Mouse (Mus musculus) embryonic facial prominence, embryonic 11.5 days (tissue): ENCODE data around the gene Capn5. TPM values are rescaled to one million over a fixed set of nuclear protein-coding genes. Genes with fewer than 3 reads are reported as not detected.
"Not testable (repeated sequence)": the region's sequence is repeated elsewhere in the genome, so short reads cannot be mapped to it uniquely, and the experiment has no call there.

Experiments used
- ATAC-seq: fragments of 200-750 bp; cut with Nextera tagmentation; replicated peaks from 2 replicates; pipeline ENCODE4 v1.8.0; 2017; ENCODE audit warnings: low read depth; ENCODE audit not compliant: insufficient number of reproducible peaks, low FRiP score, low TSS enrichment
- DNase-seq: peaks from one replicate; pipeline ENCODE4 v3.0.0-alpha.2; 2015; ENCODE audit warnings: low spot score
- H3K27ac ChIP-seq: fragments of 300-500 bp; sonication (generic); replicated peaks from 2 replicates; pipeline ENCODE4 v1.5.1; 2014; ENCODE audit warnings: mild to moderate bottlenecking, low read depth, low read length, control low read depth
- H3K27me3 ChIP-seq: fragments of 300-500 bp; sonication (generic); 2 replicates; pipeline ENCODE4 v1.6.1; 2014; ENCODE audit warnings: mild to moderate bottlenecking, low read length, moderate library complexity, mixed read lengths; ENCODE audit not compliant: control insufficient read depth, insufficient read depth
- H3K36me3 ChIP-seq: fragments of 300-500 bp; sonication (generic); replicated peaks from 2 replicates; pipeline ENCODE4 v1.6.1; 2014; ENCODE audit warnings: low read depth, mild to moderate bottlenecking, low read length, moderate library complexity, mixed read lengths; ENCODE audit not compliant: control insufficient read depth, insufficient read depth
- H3K4me1 ChIP-seq: fragments of 300-500 bp; sonication (generic); 2 replicates; pipeline ENCODE4 v1.6.1; 2014; ENCODE audit warnings: low read length, mixed read lengths; ENCODE audit not compliant: control insufficient read depth, insufficient read depth
- H3K4me2 ChIP-seq: fragments of 300-500 bp; sonication (generic); 2 replicates; pipeline ENCODE4 v1.6.1; 2014; ENCODE audit warnings: low read depth, mild to moderate bottlenecking, control low read depth, low read length, moderate library complexity
- H3K4me3 ChIP-seq: fragments of 300-500 bp; sonication (generic); 2 replicates; pipeline ENCODE4 v1.5.1; 2014; ENCODE audit warnings: low read depth, low read length, control low read depth
- H3K9ac ChIP-seq: fragments of 300-500 bp; sonication (generic); replicated peaks from 2 replicates; pipeline ENCODE4 v1.6.1; 2014; ENCODE audit warnings: mild to moderate bottlenecking, control low read depth, low read length
- H3K9me3 ChIP-seq: fragments of 300-500 bp; sonication (generic); replicated peaks from 2 replicates; pipeline ENCODE4 v1.6.1; 2016; ENCODE audit warnings: mild to moderate bottlenecking, low read length, inconsistent platforms, mixed read lengths; ENCODE audit not compliant: control insufficient read depth
- WGBS: fragments of 180-500 bp; shearing (Covaris S2); extraction: QIAGEN DNeasy Blood & Tissue Kit; methylation state at CpG from one replicate; pipeline ENCODE4 v1.1.7; 2014; 5-methylcytosine and 5-hydroxymethylcytosine counted together
- polyA plus RNA-seq: library from polyadenylated mRNA; unstranded; fragments of >200 nt; fragmentation: Nextera tagmentation; extraction: Ambion mirVana; gene quantifications from 2 replicates; pipeline ENCODE4 v1.2.1, GENCODE M21; 2014

Capn5 gene
- polyA plus RNA-seq, 1 experiment from 2014 or later = 2.6 TPM

DNA sequence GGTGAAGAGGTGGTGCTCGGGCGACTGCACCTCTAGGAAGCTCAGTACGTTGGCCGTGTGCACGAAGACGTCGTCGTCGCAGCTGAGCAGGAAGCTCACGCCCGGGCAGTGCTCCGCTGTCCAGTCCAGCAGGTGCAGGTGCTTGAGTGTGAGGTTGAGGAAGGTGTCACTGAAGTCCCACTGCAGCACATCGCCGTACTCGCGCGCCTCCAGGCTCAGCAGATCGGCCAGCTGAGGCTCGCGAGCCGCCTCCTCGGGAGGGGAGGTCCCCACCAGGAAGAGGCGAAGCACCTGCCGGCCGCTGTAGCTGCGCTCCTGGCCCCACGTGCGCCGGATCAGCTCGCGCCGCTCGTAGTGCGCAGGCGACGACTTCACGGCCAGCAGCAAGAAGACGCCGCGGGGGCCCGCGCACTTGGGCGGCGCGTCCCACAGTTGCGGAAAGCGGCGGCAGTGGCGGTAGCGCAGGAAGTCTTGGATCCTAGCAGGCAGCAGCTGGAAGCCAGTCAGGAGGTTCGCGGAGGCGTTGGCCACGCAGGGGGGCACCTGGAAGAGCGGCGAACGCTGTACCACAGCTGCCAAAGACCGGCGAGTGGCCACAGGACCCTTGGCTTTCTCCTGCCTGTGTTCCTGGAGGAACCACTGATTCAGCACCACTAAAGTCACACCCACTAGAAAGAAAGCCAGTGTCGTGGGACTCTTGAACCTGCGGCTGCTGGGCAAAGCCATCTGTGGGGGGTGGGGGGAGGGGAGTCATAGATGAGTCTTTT, 16.1 kb upstream of the Capn5 start:
- ATAC-seq (0 out of 2 replicates have a peak, but pooled peaks have one; percentile 31), DNase-seq (peak; percentile 41)
- peaks cover 7% of the 10 kb centered on the region for H3K4me1 ChIP-seq
- peaks cover 34% of the 10 kb centered on the region for H3K27me3 ChIP-seq
- peak overlapping the region; percentile 60 for H3K4me2 ChIP-seq
- peak overlapping the region; percentile 34 for H3K4me3 ChIP-seq
- H3K9ac ChIP-seq = peak overlapping the region; percentile 22; the same call in 1 of the 2 replicates
- no peaks in the 10 kb centered on the region for H3K9me3 ChIP-seq
- no peaks in the 10 kb centered on the region for H3K36me3 ChIP-seq
- WGBS = 3% methylated on average over 60 of the region's 61 CpGs
- H3K27ac ChIP-seq = no peak overlapping the region

GRCm38 (mm10) chr7:98193515-98194025, 15.5 kb upstream of the Capn5 start:
- ATAC-seq = peak; percentile 61; the same call in 1 of the 2 replicates
- H3K4me3 ChIP-seq = peak overlapping the region; percentile 34
- no peaks in the 10 kb centered on the region for H3K9me3 ChIP-seq
- no peaks in the 10 kb centered on the region for H3K36me3 ChIP-seq
- 8% methylated on average over 36 of the region's 36 CpGs for WGBS
- peaks cover 34% of the 10 kb centered on the region for H3K27me3 ChIP-seq
- H3K4me2 ChIP-seq = peak overlapping the region; percentile 60
- H3K4me1 ChIP-seq = peaks cover 7% of the 10 kb centered on the region
- H3K9ac ChIP-seq = no peak overlapping the region
- no peak overlapping the region for H3K27ac ChIP-seq
- peak; percentile 26 for DNase-seq

- Histone ChIP-seq H3K9ac (no peak overlapping the region), H3K4me2 (no peak overlapping the region), H3K36me3 (no peaks in the 10 kb centered on the region), H3K27me3 (peaks cover 34% of the 10 kb centered on the region), H3K4me1 (peaks cover 7% of the 10 kb centered on the region), H3K27ac (no peak overlapping the region), H3K9me3 (no peaks in the 10 kb centered on the region), H3K4me3 (no peak overlapping the region)
- DNase-seq (no peak), ATAC-seq (no peak)
- WGBS = 57% methylated on average over 17 of the region's 17 CpGs
Measured at GRCm38 (mm10) chr7:98191571-98192250, 13.6 kb upstream of the Capn5 start.

DNA sequence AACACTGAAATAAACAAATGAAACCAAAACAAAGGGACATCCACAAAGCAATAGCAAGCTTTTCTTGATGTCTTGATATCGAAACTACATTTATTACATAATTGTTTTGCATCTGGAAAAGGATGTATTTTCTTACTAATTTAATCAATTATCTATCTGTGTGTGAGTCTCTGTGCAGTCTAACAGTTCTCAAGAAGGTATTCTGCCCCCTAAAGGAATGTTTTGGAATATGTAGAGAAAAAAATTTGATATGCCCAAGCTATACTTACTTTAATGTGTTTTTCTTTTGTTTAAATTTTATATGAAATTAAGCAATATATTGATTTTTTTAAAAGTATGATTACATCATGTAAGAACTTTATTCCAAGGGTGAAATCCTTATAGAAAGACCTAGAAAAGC, 12.5 kb upstream of the Capn5 start:
- Histone ChIP-seq H3K4me1 (peaks cover 7% of the 10 kb centered on the region), H3K4me3 (no peak overlapping the region), H3K9ac (no peak overlapping the region), H3K36me3 (no peaks in the 10 kb centered on the region), H3K27ac (no peak overlapping the region), H3K27me3 (peaks cover 30% of the 10 kb centered on the region), H3K9me3 (no peaks in the 10 kb centered on the region), H3K4me2 (no peak overlapping the region)
- no peak for DNase-seq
- 84% methylated on average over 1 of the region's 1 CpGs for WGBS
- ATAC-seq = no peak

- Histone ChIP-seq H3K9me3 (no peaks in the 10 kb centered on the region), H3K27me3 (peaks cover 23% of the 10 kb centered on the region), H3K27ac (no peak overlapping the region), H3K4me2 (no peak overlapping the region), H3K9ac (no peak overlapping the region), H3K4me3 (no peak overlapping the region), H3K4me1 (peaks cover 7% of the 10 kb centered on the region), H3K36me3 (no peaks in the 10 kb centered on the region)
- DNase-seq = no peak
- no peak for ATAC-seq
- WGBS = 42% methylated on average over 3 of the region's 3 CpGs
Measured at GRCm38 (mm10) chr7:98189745-98190144, 11.7 kb upstream of the Capn5 start.

GRCm38 (mm10) chr7:98188680-98189079, 10.6 kb upstream of the Capn5 start:
- 83% methylated on average over 2 of the region's 2 CpGs for WGBS
- DNase-seq (no peak), ATAC-seq (no peak)
- Histone ChIP-seq H3K27ac (no peak overlapping the region), H3K9ac (no peak overlapping the region), H3K36me3 (no peaks in the 10 kb centered on the region), H3K9me3 (no peaks in the 10 kb centered on the region), H3K4me2 (no peak overlapping the region), H3K4me1 (no peaks in the 10 kb centered on the region), H3K27me3 (peaks cover 12% of the 10 kb centered on the region), H3K4me3 (no peak overlapping the region)

- H3K27me3 ChIP-seq = peaks cover 8% of the 10 kb centered on the region
- H3K9me3 ChIP-seq = no peaks in the 10 kb centered on the region
- WGBS = 94% methylated on average over 2 of the region's 2 CpGs
- no peak overlapping the region for H3K27ac ChIP-seq
- no peak overlapping the region for H3K4me3 ChIP-seq
- no peaks in the 10 kb centered on the region for H3K4me1 ChIP-seq
- H3K4me2 ChIP-seq = no peak overlapping the region
- no peak overlapping the region for H3K9ac ChIP-seq
- no peak for ATAC-seq
- H3K36me3 ChIP-seq = no peaks in the 10 kb centered on the region
- DNase-seq = no peak
Measured at GRCm38 (mm10) chr7:98188238-98188637, 10.2 kb upstream of the Capn5 start.

- not testable (repeated sequence) for H3K4me2 ChIP-seq, H3K4me3 ChIP-seq, H3K9ac ChIP-seq, DNase-seq, H3K4me1 ChIP-seq, ATAC-seq, H3K27me3 ChIP-seq, H3K36me3 ChIP-seq, H3K9me3 ChIP-seq, H3K27ac ChIP-seq
- 80% methylated on average over 3 of the region's 3 CpGs for WGBS
Measured at GRCm38 (mm10) chr7:98187332-98187731, 9.3 kb upstream of the Capn5 start.
